ENCODE assay signal across 18 mouse cellular contexts in the genomic region with DNA sequence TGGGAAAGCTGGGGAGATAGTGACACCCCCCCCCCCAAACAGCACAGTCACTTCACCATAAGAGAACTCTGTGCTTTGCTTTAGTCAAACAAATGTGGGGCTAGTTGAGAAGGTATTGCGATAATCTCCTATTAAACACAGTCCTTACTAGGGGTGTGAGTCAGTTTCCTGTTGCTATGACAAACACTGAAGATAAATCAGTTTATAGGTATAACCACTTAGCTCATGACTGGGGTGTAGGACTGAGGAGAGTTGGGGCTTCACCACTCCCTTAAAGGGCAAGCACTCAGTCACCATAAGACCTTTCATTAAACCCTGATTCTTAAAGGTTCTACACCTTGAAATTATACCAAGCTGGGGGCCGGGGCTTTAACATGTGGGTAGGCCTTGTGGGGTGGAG. TPM values are rescaled to one million over a fixed set of nuclear protein-coding genes. Genes with fewer than 3 reads are reported as not detected.
"Had no signal": no experiment of that assay in that cellular context is flagged by ENCODE, and none has a peak within 500 bp of the region (broad histone marks: within the 10 kb centered on the region; RNA-seq: fewer than 3 reads in every experiment).

No protein-coding gene starts in this region.

- H3K4me1 ChIP-seq: intestine, embryonic 15.5 days; liver, embryonic 13.5 days had no signal

- H3K9me3 ChIP-seq: hindbrain, embryonic 10.5 days; hindbrain, embryonic 12.5 days; intestine, embryonic 15.5 days; limb, embryonic 12.5 days; liver, embryonic 13.5 days had no signal

- DNase-seq: gastrocnemius, postnatal 10 days; gastrocnemius, postnatal 25 days; heart, adult 18-20 months; kidney, adult 18-20 months; kidney, adult 8-10 months; kidney, postnatal 25 days; liver, embryonic 13.5 days had no signal

- H3K27ac ChIP-seq: gastrocnemius, adult 2 months; hindbrain, embryonic 10.5 days; hindbrain, embryonic 12.5 days; hindbrain, embryonic 14.5 days; intestine, embryonic 15.5 days; left cerebral cortex, adult 2 months; limb, embryonic 12.5 days; liver, embryonic 13.5 days had no signal

- H3K36me3 ChIP-seq: hindbrain, embryonic 10.5 days; hindbrain, embryonic 12.5 days; intestine, embryonic 15.5 days; limb, embryonic 12.5 days; liver, embryonic 13.5 days had no signal

- H3K4me2 ChIP-seq: heart, embryonic 11.5 days; hindbrain, embryonic 12.5 days; intestine, embryonic 15.5 days; limb, embryonic 12.5 days; liver, embryonic 13.5 days had no signal

- H3K9ac ChIP-seq: hindbrain, embryonic 12.5 days; hindbrain, embryonic 14.5 days; intestine, embryonic 15.5 days; limb, embryonic 12.5 days; liver, embryonic 13.5 days had no signal

- ATAC-seq: inflammation-experienced regulatory T-cells, adult 6 months; intestine, embryonic 15.5 days; intestine, postnatal 0 days had no signal

- H3K27me3 ChIP-seq: hindbrain, embryonic 12.5 days; intestine, embryonic 15.5 days; limb, embryonic 12.5 days; liver, embryonic 13.5 days had no signal

- H3K4me3 ChIP-seq: hindbrain, embryonic 10.5 days; hindbrain, embryonic 12.5 days; intestine, embryonic 15.5 days; limb, embryonic 12.5 days; liver, embryonic 13.5 days had no signal

RNA-seq across cellular contexts. Expression of gene Rnf182, which starts 13.1 kb away (rescaled TPM):
- polyA plus RNA-seq: inflammation-experienced regulatory T-cells, adult 6 months; liver, adult 2 months had no signal
